Mouse (Mus musculus): ENCODE results near the gene Tmem132a.

Tmem132a gene

DNA sequence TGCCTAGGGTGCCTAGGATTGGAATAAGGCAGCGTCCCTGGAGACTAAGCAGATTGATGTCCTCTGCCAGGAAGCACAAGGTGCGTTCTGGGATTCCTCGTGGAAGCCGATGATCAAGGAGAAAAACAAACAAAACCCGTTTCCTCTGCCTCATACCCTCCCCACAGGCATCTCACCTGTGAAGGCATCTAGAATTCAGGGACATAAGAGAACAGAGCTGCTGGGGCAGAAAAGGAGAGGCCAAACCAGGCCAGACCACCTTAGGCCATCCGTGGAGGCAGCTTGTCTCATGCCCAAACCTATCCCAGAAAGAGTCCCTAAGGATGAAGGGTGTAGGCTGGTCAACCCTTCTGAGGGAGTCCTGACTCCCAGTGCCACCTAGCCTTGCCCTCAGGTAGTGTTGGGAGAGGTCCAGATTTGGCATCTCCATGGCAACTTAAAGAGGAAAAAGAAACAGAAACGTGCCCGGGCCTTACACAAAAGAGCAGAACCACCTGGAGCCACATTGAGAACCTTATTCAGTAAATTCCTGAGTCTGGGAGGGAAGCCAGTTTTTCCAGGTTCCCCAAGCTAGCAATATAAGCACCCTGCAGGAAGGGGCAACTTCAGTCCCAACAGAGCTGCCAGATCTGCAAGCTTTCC, at the start of gene Tmem132a:
Gene Tmem132a (minus strand): TSS at position 55 of the 642 bp plus-strand sequence.
- no peak for DNase-seq (ENCODE audit: low read depth, low spot score)
- H3K36me3 ChIP-seq (ENCODE audit: control insufficient read depth, insufficient read depth, low read length, poor library complexity, severe bottlenecking): peaks cover 5% of the 10 kb centered on the region
- H3K27me3 ChIP-seq (ENCODE audit: control insufficient read depth, insufficient read depth, low read length, poor library complexity, severe bottlenecking): no peaks in the 10 kb centered on the region

DNA sequence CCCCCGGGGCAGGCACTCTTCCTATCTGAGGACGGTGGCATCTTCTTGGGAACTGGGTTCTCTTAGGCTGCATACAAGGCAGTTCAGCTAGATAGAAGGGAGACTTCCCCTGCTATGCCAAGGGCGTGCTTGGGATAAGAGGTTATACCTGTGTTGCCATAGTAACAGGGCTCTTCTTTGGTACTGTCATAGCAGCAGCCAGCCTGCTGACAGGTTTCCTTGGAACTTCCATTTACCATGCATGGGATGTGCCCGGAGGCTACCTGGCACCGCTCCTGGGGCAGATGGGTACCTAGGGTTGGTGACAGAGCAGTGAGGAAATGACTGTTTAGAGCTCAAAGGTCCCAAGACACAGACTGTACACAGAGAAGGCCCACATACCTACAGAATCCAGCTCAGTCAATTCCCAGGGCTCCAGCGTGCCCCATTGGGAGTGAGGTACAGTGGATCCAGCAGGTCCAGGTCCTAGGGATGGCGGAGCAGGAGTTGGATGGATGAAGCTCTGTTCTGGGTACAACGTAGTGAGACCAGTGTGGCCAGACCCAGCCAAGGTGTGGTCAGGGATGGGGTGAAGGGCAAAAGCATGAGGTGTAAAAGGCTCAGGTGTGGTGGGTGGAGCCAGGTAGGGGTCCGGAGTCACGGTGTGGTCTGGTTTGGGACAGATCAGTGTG, 48.7 kb upstream of the Tmem132a start:
- no peaks in the 10 kb centered on the region for H3K27me3 ChIP-seq (ENCODE audit: control insufficient read depth, insufficient read depth, low read length, poor library complexity, severe bottlenecking)
- H3K36me3 ChIP-seq (ENCODE audit: control insufficient read depth, insufficient read depth, low read length, poor library complexity, severe bottlenecking): no peaks in the 10 kb centered on the region
- DNase-seq (ENCODE audit: low read depth, low spot score): no peak

DNA sequence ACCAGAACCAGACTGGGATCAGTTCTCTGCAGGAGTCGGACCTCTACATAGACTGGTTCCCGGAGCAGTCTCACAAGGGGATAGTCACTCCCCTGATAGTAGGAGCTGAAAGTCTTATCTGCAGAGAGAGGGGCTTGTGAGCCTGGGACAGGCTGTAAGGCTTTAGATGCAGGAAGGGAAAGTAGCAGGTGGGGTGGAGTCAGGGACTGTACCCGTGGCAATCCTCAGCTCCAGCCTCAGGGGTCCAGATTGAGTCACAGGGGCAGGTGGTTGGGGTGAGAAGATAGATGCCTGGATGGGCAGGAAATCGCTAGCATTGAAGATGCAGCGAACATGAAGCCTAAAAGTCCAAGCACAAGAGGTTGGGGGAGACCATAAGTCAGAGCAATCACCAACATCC, 46.8 kb upstream of the Tmem132a start:
- Histone ChIP-seq H3K27me3 (ENCODE audit: control insufficient read depth, insufficient read depth, low read length, poor library complexity, severe bottlenecking) (no peaks in the 10 kb centered on the region), H3K36me3 (ENCODE audit: control insufficient read depth, insufficient read depth, low read length, poor library complexity, severe bottlenecking) (no peaks in the 10 kb centered on the region)
- no peak for DNase-seq (ENCODE audit: low read depth, low spot score)

DNA sequence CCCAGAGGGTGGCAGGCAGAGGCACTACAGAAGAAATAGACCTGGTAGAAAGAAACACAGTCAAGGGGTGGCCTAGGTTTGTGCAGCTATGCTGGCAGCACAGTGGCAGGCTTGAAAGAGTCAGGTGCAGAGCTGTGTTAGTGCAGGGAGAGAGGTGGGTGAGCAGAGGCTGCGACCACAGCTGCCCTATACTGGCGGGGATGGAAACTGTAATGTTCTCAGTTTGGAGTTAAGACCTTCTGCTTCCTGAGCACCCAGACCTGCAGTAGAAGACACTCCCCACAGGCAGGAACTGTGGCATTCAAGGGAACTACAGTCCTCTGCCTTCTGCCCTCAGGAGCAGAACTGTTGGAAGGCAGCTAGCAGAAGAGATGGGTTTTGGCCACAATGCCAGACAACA, 45.1 kb upstream of the Tmem132a start:
- Histone ChIP-seq H3K27me3 (ENCODE audit: control insufficient read depth, insufficient read depth, low read length, poor library complexity, severe bottlenecking) (no peaks in the 10 kb centered on the region), H3K36me3 (ENCODE audit: control insufficient read depth, insufficient read depth, low read length, poor library complexity, severe bottlenecking) (no peaks in the 10 kb centered on the region)
- DNase-seq (ENCODE audit: low read depth, low spot score): no peak

DNA sequence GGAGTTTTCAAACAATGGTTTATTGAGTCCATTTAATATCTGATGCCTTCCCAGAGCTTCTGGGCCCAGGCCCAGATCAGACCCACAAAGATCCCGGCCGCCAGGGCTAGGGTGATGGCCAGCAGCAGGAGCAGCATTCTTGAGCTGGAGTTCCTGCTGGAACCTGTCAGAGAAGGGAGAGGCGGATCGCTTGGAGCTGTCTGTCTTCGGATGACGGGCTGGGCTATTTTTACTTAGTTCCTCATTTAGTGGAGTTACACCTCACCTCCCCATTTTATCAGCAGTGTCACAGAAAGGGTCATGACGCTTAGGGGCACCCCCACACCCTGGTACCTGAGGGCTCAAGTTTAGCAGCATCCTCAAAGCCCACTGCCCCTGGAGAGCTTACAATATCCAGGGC, 44.6 kb upstream of the Tmem132a start:
- Histone ChIP-seq H3K27me3 (ENCODE audit: control insufficient read depth, insufficient read depth, low read length, poor library complexity, severe bottlenecking) (no peaks in the 10 kb centered on the region), H3K36me3 (ENCODE audit: control insufficient read depth, insufficient read depth, low read length, poor library complexity, severe bottlenecking) (no peaks in the 10 kb centered on the region)
- peak; percentile 69 for DNase-seq (ENCODE audit: low read depth, low spot score)

DNA sequence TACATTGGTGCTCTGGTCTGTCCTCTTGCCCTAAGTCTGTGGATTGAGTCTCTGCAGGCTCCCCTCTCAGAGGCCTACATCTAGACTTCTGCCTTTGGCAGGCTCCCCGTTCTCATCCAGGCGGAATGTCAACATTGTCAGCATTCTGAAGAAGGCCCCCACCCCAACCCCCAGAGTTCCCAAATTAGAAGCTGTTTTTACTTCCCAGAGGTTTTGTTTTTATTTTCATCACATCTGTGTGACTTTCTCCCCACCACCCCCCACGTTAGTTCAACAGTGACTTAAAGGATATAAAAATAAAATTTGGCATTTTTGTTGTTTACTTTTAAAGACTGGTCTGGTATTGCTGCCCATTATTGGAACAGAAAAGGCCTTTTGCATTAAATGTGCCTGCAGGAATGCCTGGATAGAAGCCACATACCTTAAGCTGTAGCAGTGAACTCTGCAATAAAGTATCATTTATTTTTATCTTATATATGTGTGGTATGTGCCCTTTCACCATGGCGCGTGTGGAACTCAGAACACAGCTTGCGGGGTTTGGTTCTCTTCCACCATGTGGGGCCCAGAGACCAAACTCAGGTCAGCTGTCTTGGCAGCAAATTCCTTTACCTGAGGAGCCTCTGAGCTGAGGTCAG, 39.5 kb upstream of the Tmem132a start:
- H3K36me3 ChIP-seq (ENCODE audit: control insufficient read depth, insufficient read depth, low read length, poor library complexity, severe bottlenecking): no peaks in the 10 kb centered on the region
- no peak for DNase-seq (ENCODE audit: low read depth, low spot score)
- H3K27me3 ChIP-seq (ENCODE audit: control insufficient read depth, insufficient read depth, low read length, poor library complexity, severe bottlenecking): no peaks in the 10 kb centered on the region

DNA sequence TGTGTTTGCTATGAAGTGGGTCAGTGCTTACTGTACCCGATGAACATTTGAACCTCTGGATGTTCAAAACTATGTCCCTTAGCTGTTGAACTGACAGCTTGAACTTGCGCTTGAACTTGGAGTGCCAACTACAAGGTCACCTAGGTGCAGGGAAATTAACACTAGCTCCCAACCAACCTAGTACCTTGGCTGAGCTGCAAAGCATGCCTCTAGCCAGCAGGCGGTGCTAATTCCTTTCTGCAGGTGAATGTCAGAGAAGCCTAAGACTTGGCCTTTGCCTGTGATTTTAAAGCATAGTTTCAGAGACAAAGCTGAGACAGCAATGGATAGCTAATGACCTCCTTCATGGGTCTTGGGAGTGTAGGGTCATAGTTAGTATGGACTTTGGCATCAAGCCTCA, 38.2 kb upstream of the Tmem132a start:
- DNase-seq (ENCODE audit: low read depth, low spot score): peak; percentile 72
- peaks cover 2% of the 10 kb centered on the region; the same call in 1 of the 2 replicates for H3K36me3 ChIP-seq (ENCODE audit: control insufficient read depth, insufficient read depth, low read length, poor library complexity, severe bottlenecking)
- no peaks in the 10 kb centered on the region for H3K27me3 ChIP-seq (ENCODE audit: control insufficient read depth, insufficient read depth, low read length, poor library complexity, severe bottlenecking)

DNA sequence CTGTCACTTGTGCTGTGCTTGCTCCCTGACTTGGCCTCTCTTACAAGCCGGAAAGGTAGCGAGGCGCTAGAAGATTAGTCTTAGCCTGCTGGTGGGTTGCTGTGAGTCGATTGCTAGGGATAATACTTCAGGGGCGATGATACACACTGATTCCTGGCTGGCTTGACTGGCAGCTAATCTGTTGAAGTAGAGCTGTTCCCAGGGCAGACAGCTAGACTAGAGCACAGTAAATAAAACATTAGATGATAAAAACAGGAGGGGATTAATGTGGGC, 35.9 kb upstream of the Tmem132a start:
- Histone ChIP-seq H3K36me3 (ENCODE audit: control insufficient read depth, insufficient read depth, low read length, poor library complexity, severe bottlenecking) (peaks cover 9% of the 10 kb centered on the region), H3K27me3 (ENCODE audit: control insufficient read depth, insufficient read depth, low read length, poor library complexity, severe bottlenecking) (no peaks in the 10 kb centered on the region)
- no peak for DNase-seq (ENCODE audit: low read depth, low spot score)

DNA sequence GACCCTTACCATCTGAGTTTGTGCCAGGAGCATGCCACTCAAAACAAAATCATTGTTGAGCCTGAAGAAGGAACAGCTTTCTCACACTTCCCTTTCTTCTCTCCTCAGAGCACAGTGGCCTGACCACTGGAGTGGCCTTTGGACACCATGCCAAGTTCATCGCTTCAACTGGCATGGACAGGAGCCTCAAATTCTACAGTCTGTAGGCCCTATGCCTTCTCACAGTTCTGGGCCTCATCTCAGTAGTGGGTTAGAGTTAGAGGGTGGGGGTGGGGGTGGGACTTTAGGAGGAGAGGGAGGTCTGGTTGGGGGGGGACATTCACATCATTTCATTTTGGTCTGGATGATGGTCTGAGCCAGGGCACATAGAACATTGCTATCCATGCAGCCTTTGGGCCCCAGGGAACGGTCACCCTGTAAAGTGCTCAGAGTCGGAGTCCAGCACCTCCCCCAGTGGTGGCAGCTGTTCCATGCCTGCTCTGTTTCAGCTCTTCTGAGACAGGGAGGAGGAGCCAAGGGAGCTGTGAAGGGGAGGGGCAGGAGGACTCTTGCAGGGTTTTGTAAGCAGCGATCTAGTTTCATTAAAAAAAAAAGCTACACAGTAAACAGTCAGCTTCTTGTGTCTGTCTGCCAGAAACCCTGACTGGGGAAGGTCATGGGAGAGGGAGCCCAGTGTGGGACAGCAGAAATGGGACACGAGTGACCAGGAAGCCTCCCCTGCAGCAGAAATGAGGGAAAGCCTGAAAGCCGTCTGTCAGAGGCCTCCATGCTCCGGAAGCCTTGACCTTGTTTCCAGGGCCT, 35.4 kb upstream of the Tmem132a start:
- H3K27me3 ChIP-seq (ENCODE audit: control insufficient read depth, insufficient read depth, low read length, poor library complexity, severe bottlenecking): no peaks in the 10 kb centered on the region
- peaks cover 11% of the 10 kb centered on the region for H3K36me3 ChIP-seq (ENCODE audit: control insufficient read depth, insufficient read depth, low read length, poor library complexity, severe bottlenecking)
- no peak for DNase-seq (ENCODE audit: low read depth, low spot score)

DNA sequence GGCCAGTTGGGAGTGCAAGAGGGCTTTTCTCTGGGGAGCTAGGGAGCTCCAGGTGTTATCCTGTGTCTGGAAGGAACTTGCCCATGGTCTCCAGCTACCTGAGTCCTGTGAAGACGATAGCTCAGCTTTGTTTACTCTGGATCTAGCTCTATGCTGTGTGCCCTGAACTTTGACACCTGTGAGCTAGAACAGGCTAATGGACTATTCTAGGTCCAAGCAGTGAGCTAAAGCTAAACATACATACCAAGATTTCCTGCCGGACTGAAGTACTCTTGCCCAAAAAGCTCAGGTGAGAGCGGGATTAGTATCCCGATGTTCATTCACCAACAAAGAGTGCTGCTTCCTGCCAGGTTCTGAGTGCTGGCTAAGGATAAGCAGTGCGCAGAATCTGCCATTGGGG, 34.8 kb upstream of the Tmem132a start:
- H3K27me3 ChIP-seq (ENCODE audit: control insufficient read depth, insufficient read depth, low read length, poor library complexity, severe bottlenecking): no peaks in the 10 kb centered on the region
- H3K36me3 ChIP-seq (ENCODE audit: control insufficient read depth, insufficient read depth, low read length, poor library complexity, severe bottlenecking): peaks cover 12% of the 10 kb centered on the region
- DNase-seq (ENCODE audit: low read depth, low spot score): no peak

DNA sequence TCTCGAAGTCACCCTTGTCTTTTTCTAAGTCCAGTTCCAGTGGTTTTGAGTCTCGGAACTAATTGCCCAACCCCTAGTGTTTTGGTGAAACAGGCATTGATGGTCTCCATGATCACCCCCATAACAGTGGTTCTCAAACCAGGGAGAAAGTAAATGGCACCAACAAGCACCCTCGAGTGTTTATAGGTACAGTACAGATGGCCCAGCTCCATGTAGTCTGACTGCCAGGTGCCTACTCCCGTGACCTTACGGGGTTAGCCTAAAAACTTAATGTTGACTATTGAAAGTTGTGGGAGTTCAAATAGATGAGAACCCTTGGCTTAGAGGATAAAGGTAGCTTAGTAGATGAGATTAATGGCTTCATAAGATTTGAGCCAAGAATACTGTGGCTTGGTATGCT, 31.3 kb upstream of the Tmem132a start:
- peaks cover 22% of the 10 kb centered on the region for H3K36me3 ChIP-seq (ENCODE audit: control insufficient read depth, insufficient read depth, low read length, poor library complexity, severe bottlenecking)
- no peak for DNase-seq (ENCODE audit: low read depth, low spot score)
- no peaks in the 10 kb centered on the region for H3K27me3 ChIP-seq (ENCODE audit: control insufficient read depth, insufficient read depth, low read length, poor library complexity, severe bottlenecking)

DNA sequence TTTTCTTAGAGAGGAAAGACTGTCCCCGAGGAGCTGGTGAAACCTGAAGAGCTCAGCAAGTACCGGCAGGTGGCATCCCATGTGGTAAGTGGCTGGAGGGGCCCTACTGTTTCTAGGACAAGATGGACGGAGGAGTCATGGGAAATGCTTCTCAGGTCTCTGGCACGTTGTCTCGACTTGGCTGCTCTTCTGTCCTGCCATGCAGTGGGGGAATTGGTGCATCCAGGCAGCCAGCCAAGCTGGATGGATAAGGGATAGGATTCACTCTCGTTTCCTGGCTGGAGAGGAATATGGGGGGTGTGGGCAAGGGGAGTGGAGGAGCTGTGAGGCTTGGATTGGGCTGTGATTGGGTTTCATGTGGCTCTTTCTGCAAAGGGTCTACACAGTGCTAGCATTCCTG, 30.6 kb upstream of the Tmem132a start:
- H3K27me3 ChIP-seq (ENCODE audit: control insufficient read depth, insufficient read depth, low read length, poor library complexity, severe bottlenecking): no peaks in the 10 kb centered on the region
- no peak for DNase-seq (ENCODE audit: low read depth, low spot score)
- H3K36me3 ChIP-seq (ENCODE audit: control insufficient read depth, insufficient read depth, low read length, poor library complexity, severe bottlenecking): peaks cover 22% of the 10 kb centered on the region

DNA sequence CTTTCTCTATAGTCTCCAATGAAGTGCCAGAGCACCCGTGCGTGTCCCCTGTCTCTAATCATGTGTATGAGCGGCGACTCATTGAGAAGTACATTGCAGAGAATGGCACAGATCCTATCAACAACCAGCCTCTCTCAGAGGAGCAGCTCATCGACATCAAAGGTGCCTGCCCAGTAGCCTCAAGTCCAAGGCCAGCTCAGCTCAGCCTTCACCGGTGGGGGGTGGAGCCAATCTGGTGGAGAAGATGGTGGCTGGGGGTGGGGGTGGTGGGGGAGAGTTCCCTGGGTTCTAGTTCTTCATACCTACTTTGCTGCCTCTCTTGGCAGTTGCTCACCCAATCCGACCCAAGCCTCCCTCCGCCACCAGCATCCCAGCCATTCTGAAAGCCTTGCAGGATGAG, 27.8 kb upstream of the Tmem132a start:
- DNase-seq (ENCODE audit: low read depth, low spot score): no peak
- Histone ChIP-seq H3K36me3 (ENCODE audit: control insufficient read depth, insufficient read depth, low read length, poor library complexity, severe bottlenecking) (peaks cover 19% of the 10 kb centered on the region), H3K27me3 (ENCODE audit: control insufficient read depth, insufficient read depth, low read length, poor library complexity, severe bottlenecking) (no peaks in the 10 kb centered on the region)

DNA sequence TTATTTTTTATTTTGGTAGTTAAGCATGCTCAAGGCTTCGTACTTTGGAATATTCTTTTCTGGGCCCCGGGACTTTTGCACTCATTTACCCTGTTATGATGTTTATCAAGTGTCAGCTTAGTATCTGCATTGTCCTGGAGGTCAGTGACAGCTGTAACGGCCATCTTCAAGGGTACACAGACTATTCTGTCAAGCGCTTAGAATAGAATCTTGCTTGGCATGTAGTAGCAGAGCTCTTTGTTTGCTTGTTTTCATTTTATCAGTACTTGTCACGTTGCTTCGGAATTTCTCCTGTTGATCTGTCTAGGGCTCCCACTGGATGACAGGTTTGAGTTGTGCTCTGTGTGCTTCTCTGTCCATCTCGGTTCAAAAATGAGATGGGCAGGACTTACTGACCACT, 27.1 kb upstream of the Tmem132a start:
- no peak for DNase-seq (ENCODE audit: low read depth, low spot score)

DNA sequence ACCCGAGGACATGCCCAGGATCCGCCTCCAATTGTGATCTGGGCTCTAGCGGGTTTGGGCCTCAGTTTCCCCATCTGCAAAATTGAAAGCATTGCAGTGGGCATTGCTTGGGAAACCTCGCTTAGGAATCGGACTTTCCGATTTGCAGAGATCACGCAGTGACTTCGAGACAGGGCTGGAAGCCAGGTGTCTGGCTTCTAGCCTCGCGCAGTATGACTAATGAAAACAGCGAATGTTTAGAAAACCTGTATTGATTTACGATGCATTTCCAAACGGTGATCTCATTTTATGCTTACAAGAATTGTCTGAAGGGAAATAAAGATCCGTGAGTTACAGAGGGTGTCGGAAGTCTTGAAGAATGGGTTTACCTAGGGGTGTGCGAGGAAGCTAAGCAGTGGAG, 26.0 kb upstream of the Tmem132a start:
- Histone ChIP-seq H3K27me3 (ENCODE audit: control insufficient read depth, insufficient read depth, low read length, poor library complexity, severe bottlenecking) (no peaks in the 10 kb centered on the region), H3K36me3 (ENCODE audit: control insufficient read depth, insufficient read depth, low read length, poor library complexity, severe bottlenecking) (peaks cover 12% of the 10 kb centered on the region; the same call in 1 of the 2 replicates)
- DNase-seq (ENCODE audit: low read depth, low spot score): no peak

More for the DNA sequence above, 27.1 kb upstream of the Tmem132a start:
- H3K36me3 ChIP-seq (ENCODE audit: control insufficient read depth, insufficient read depth, low read length, poor library complexity, severe bottlenecking): peaks cover 14% of the 10 kb centered on the region; the same call in 1 of the 2 replicates
- H3K27me3 ChIP-seq (ENCODE audit: control insufficient read depth, insufficient read depth, low read length, poor library complexity, severe bottlenecking): no peaks in the 10 kb centered on the region
